Mouse (Mus musculus) spleen, postnatal 0 days (tissue): Measurements from ENCODE around the gene Olfr26. TPM values are rescaled to one million over a fixed set of nuclear protein-coding genes. Genes with fewer than 3 reads are reported as not detected.

Source experiments
- polyA plus RNA-seq: library from polyadenylated mRNA; unstranded; fragments of >200 nt; fragmentation: Nextera tagmentation; extraction: Ambion mirVana; gene quantifications from 2 replicates; pipeline ENCODE4 v1.2.1, GENCODE M21; 2015

Gene Olfr26
- not detected in 2 replicates for polyA plus RNA-seq

DNA sequence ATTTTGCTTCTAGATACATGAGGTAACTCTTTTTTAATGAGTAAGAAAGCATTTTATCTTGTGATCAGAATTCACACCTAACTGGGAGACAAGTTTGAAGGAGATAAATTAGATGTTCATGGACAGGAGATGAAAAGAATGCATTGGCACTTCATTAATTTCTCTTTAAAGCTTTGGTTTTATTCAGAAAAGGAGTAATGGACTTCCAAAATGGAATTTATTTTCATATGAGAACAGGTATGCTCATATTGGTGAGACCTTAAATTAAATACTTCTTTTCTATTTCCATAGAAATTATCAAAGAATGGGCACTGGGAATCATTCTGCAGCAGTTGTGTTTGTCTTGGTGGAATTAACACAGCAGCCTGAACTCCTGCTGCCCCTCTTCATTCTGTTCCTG is at the start of gene Olfr26:
Gene Olfr26, plus strand, starts transcription at position 301 of the 400 bp plus-strand sequence.

DNA sequence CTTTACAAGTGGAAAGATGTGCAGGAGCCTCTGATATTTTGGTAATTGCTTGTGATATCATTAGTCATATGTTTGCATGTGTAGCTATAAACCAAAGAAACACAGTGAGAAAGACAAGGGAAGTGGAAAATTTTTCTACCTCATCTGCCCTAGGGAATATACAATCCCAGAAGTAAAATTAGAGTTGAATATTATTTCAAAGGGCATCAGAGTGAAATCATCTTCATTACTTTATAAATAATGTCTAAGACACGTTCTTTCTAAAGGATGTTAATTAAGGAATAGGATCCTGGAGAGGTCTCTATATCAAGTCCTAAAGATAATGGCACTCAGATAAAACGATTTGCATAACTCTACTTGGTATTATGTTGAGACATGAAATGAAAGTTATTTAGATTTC is 40.5 kb upstream of the Olfr26 start, which contains the start of gene Olfr922:
Gene Olfr922, plus strand, starts transcription at position 301 of the 400 bp plus-strand sequence.

DNA sequence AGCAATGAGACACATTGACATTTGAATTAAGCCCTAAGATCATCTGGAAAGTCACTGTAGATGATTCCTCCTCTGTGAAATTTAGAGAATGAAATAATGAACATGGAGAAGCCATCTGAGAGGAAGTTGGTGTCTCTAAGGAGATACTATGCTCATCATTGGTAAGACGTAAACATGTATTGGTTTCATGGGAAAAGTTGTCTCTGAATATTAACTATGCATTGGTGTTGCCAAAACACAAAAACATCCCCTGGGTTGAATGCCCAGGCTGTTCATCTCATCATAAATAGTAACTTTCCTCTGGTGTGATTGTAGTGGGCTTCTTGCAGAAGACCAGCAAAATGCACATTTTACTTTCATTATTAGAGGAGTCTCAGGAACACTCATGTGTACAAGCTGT is 28.6 kb upstream of the Olfr26 start, which contains the start of gene Olfr923:
Gene Olfr923, plus strand, starts transcription at position 301 of the 400 bp plus-strand sequence.

DNA sequence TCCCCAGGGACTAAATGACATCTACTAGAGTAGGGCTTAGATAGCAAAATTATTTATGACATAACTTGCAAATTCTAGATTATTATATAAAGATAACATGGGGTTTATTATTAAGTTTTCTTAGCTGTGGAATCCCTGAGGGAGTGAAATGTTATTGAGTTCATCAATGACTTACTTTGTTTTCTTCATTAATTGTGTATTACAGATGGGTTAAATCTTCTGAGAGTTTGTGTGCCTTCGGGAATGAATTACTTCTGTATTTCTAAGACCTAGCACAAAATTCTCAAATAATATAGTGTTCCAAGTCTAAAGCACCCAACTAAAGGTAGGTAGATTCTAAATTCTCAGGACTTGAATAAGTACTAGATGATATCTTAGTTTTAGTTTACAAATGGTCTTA is 10.7 kb upstream of the Olfr26 start, which contains the start of gene Olfr924:
Gene Olfr924, plus strand, starts transcription at position 301 of the 400 bp plus-strand sequence.

DNA sequence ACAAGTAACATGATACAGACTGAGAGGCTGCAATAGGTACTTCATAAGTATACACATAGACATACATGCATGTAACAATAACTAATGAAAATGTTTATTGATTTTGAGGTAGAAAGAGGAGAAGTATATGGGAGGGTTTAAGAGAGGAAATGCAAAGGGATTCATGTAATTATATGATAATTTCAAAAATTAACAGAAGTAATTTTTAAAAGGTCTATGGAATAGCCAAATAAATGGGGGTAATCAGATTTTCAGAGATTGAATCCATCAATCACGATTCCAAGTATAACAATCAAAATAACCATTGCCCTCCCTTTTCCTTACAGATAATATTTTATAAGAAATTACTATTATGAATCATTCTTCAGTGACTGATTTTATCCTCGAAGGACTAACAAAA is 22.0 kb downstream of the Olfr26 start, which contains the start of gene Olfr926:
Gene Olfr926, plus strand, starts transcription at position 301 of the 400 bp plus-strand sequence.

Other genes starting within 250 kb of the Olfr26 start
- not detected in 2 replicates for gene Olfr914, start 250.0 kb upstream of the Olfr26 start, polyA plus RNA-seq
- not detected in 2 replicates for gene Olfr916, start 195.2 kb upstream of the Olfr26 start, polyA plus RNA-seq
- not detected in 2 replicates for gene Olfr917, start 189.2 kb upstream of the Olfr26 start, polyA plus RNA-seq
- not detected in 2 replicates for gene Olfr918, start 180.5 kb upstream of the Olfr26 start, polyA plus RNA-seq
- not detected in 2 replicates for gene Olfr919, start 151.4 kb upstream of the Olfr26 start, polyA plus RNA-seq
- 13.1 and 19.9 TPM in 2 replicates for gene Vwa5a, start 136.8 kb upstream of the Olfr26 start, polyA plus RNA-seq
- gene Olfr920, start 102.8 kb upstream of the Olfr26 start, polyA plus RNA-seq: 0.22 and 0.38 TPM in 2 replicates
- gene Olfr921, start 82.0 kb upstream of the Olfr26 start, polyA plus RNA-seq: not detected in 2 replicates
- gene Olfr922, start 40.4 kb upstream of the Olfr26 start, polyA plus RNA-seq: not detected in 2 replicates
- gene Olfr923, start 28.5 kb upstream of the Olfr26 start, polyA plus RNA-seq: not detected in 2 replicates
- gene Olfr924, start 10.6 kb upstream of the Olfr26 start, polyA plus RNA-seq: not detected in 2 replicates
- gene Olfr926, start 22.1 kb downstream of the Olfr26 start, polyA plus RNA-seq: not detected in 2 replicates
- gene Olfr930, start 74.7 kb downstream of the Olfr26 start, polyA plus RNA-seq: not detected in 2 replicates
- gene Olfr933, start 117.3 kb downstream of the Olfr26 start, polyA plus RNA-seq: not detected in 2 replicates
- gene Olfr934, start 133.3 kb downstream of the Olfr26 start, polyA plus RNA-seq: not detected in 2 replicates
- gene Olfr935, start 144.6 kb downstream of the Olfr26 start, polyA plus RNA-seq: not detected in 2 replicates
- not detected in 2 replicates for gene Olfr146, start 168.3 kb downstream of the Olfr26 start, polyA plus RNA-seq
- not detected in 2 replicates for gene Olfr937, start 209.9 kb downstream of the Olfr26 start, polyA plus RNA-seq
- not detected in 2 replicates for gene Olfr938, start 223.8 kb downstream of the Olfr26 start, polyA plus RNA-seq